Mouse (Mus musculus) heart, postnatal 4 days (tissue): ENCODE results near the gene Myo18a. TPM values are rescaled to one million over a fixed set of nuclear protein-coding genes. Genes with fewer than 3 reads are reported as not detected.

ENCODE experiments used
- DNase-seq: peaks from one replicate; pipeline ENCODE4 v3.0.0; 2021
- total RNA-seq, 2 experiments: library from RNA; stranded (reverse); gene quantifications; 2 replicates each; pipeline ENCODE4 v1.2.3; 2021

Myo18a gene
- total RNA-seq, 2 experiments from 2014 or later, result 244 to 245 TPM

- DNase-seq, result no peak
Observed at GRCm38 (mm10) chr11:77900187-77900586, 137.1 kb downstream of the Myo18a start.

GRCm38 (mm10) chr11:77900696-77901095 is 137.7 kb downstream of the Myo18a start:
- no peak for DNase-seq

- no peak for DNase-seq
Observed at GRCm38 (mm10) chr11:77901366-77901765, 138.3 kb downstream of the Myo18a start.

GRCm38 (mm10) chr11:77901775-77902355 is 138.8 kb downstream of the Myo18a start:
- no peak for DNase-seq

- DNase-seq, result no peak
Observed at GRCm38 (mm10) chr11:77903761-77904160, 140.7 kb downstream of the Myo18a start.

- no peak for DNase-seq
Observed at GRCm38 (mm10) chr11:77904707-77905106, 141.7 kb downstream of the Myo18a start.

- DNase-seq, result no peak
Observed at GRCm38 (mm10) chr11:77906097-77906687, 143.1 kb downstream of the Myo18a start.

- DNase-seq, result no peak
Observed at GRCm38 (mm10) chr11:77906747-77907174, 143.7 kb downstream of the Myo18a start.

- DNase-seq, result no peak
Observed at GRCm38 (mm10) chr11:77908468-77908867, 145.4 kb downstream of the Myo18a start.

GRCm38 (mm10) chr11:77909376-77909775 is 146.3 kb downstream of the Myo18a start:
- no peak for DNase-seq

GRCm38 (mm10) chr11:77909776-77910175 is 146.7 kb downstream of the Myo18a start:
- DNase-seq, result no peak

- no peak for DNase-seq
Observed at GRCm38 (mm10) chr11:77913505-77913904, 150.5 kb downstream of the Myo18a start.

GRCm38 (mm10) chr11:77914598-77915260 is 151.7 kb downstream of the Myo18a start:
- DNase-seq, result no peak

Other genes starting within 250 kb of the Myo18a start
- 1 to 10 TPM; 1.4 to 1.5 TPM for gene Abhd15, start 248.1 kb upstream of the Myo18a start, total RNA-seq
- 10 to 100 TPM; 12.0 to 13.7 TPM for gene Trp53i13, start 247.3 kb upstream of the Myo18a start, total RNA-seq
- gene Gm10392, start 244.0 kb upstream of the Myo18a start, total RNA-seq, result not detected
- gene Taok1, start 155.4 kb upstream of the Myo18a start, total RNA-seq, result 10 to 100 TPM; 62.0 to 62.8 TPM
- gene Nufip2, start 77.1 kb upstream of the Myo18a start, total RNA-seq, result 10 to 100 TPM; 61.0 to 62.2 TPM
- not detected for gene Cryba1, start 38.0 kb upstream of the Myo18a start, total RNA-seq
- gene Gm10277, start 24.5 kb downstream of the Myo18a start, total RNA-seq, result not detected
- 1 to 10 TPM; 1.9 to 2.5 TPM for gene Pipox, start 130.8 kb downstream of the Myo18a start, total RNA-seq
- gene Sez6, start 167.6 kb downstream of the Myo18a start, total RNA-seq, result under 1 TPM; 0.14 to 0.19 TPM
- gene Phf12, start 219.5 kb downstream of the Myo18a start, total RNA-seq, result 10 to 100 TPM; 42.3 to 43.2 TPM